Mouse (Mus musculus) CH12.LX (cell line): ENCODE measurements around the gene Cpb2. TPM values are rescaled to one million over a fixed set of nuclear protein-coding genes. Genes with fewer than 3 reads are reported as not detected.

ENCODE experiments used
- DNase-seq: peaks from one replicate; pipeline ENCODE4 v3.0.0-alpha.2; 2013; ENCODE audit errors: extremely low read depth
- H3K27ac ChIP-seq: 2 replicates; pipeline ENCODE4 v1.5.1; 2012; ENCODE audit warnings: low read depth, mild to moderate bottlenecking, control low read depth, moderate library complexity; ENCODE audit not compliant: insufficient read depth
- H3K27me3 ChIP-seq: replicated peaks from 2 replicates; pipeline ENCODE3; 2012; ENCODE audit warnings: inconsistent platforms
- H3K36me3 ChIP-seq, 2 experiments: replicated peaks in 1 of 2; 2 replicates each; pipeline versions ENCODE3 to v1.6.1; 2012; ENCODE audit warnings: inconsistent platforms in 1 of 2, low read length in 1 of 2, mild to moderate bottlenecking in 1 of 2, mixed read lengths in 1 of 2, moderate library complexity in 1 of 2; ENCODE audit not compliant: control insufficient read depth in 1 of 2, insufficient read depth in 1 of 2
- H3K4me1 ChIP-seq, 2 experiments: 2 replicates each; pipeline ENCODE4 v1.6.1; 2012; ENCODE audit warnings: inconsistent platforms in 1 of 2, moderate library complexity in 1 of 2; ENCODE audit not compliant: insufficient read depth in 2 of 2, control insufficient read depth in 1 of 2
- H3K4me2 ChIP-seq: 2 replicates; pipeline ENCODE4 v1.6.1; 2012; ENCODE audit warnings: low read depth, mild to moderate bottlenecking, control low read depth; ENCODE audit not compliant: poor library complexity, insufficient read depth, severe bottlenecking
- H3K4me3 ChIP-seq, 3 experiments: fragments of 150-350 bp in 1 of 3; sonication (generic) in 1 of 3; replicated peaks in 1 of 3; 2 replicates each; pipeline versions ENCODE3 to v1.5.1; 2011 to 2012; ENCODE audit warnings: low read depth in 2 of 3, low read length in 2 of 3, mild to moderate bottlenecking in 2 of 3, moderate library complexity in 2 of 3, control low read depth in 1 of 3, improper control_type of control experiment in 1 of 3, inconsistent platforms in 1 of 3, mixed read lengths in 1 of 3; ENCODE audit not compliant: poor library complexity in 1 of 3
- H3K79me2 ChIP-seq: replicated peaks from 2 replicates; pipeline ENCODE4 v1.6.1; 2012; ENCODE audit warnings: mild to moderate bottlenecking, moderate library complexity; ENCODE audit not compliant: control insufficient read depth, poor library complexity, insufficient read depth, severe bottlenecking; ENCODE audit errors: extremely low read depth
- H3K9ac ChIP-seq: 2 replicates; pipeline ENCODE4 v1.6.1; 2012; ENCODE audit warnings: low read depth, mild to moderate bottlenecking, control low read depth, moderate library complexity; ENCODE audit not compliant: insufficient read depth
- H3K9me3 ChIP-seq: replicated peaks from 2 replicates; pipeline ENCODE3; 2012; ENCODE audit warnings: low read length, inconsistent platforms, mixed read lengths
- CHD1 ChIP-seq: IDR thresholded peaks from 2 replicates; pipeline ENCODE4 v1.6.1; 2012; ENCODE audit warnings: low read depth, low read length, improper control_type of control experiment, inconsistent platforms
- CHD2 ChIP-seq: IDR thresholded peaks from 2 replicates; pipeline ENCODE4 v1.6.1; 2011; ENCODE audit warnings: low read length, improper control_type of control experiment
- CTCF ChIP-seq, 2 experiments: IDR thresholded peaks in 1 of 2; conservative IDR thresholded peaks in 1 of 2; 2 replicates each; pipeline ENCODE4 v1.5.1; 2011 to 2012; ENCODE audit warnings: low read depth in 2 of 2, low read length in 2 of 2, improper control_type of control experiment in 1 of 2, inconsistent platforms in 1 of 2, mild to moderate bottlenecking in 1 of 2, moderate library complexity in 1 of 2
- ELF1 ChIP-seq: IDR thresholded peaks from 2 replicates; pipeline ENCODE4 v1.6.1; 2014; ENCODE audit warnings: low read depth, mild to moderate bottlenecking, inconsistent platforms, low read length, improper control_type of control experiment
- ETS1 ChIP-seq: conservative IDR thresholded peaks from 2 replicates; pipeline ENCODE4 v1.6.1; 2012; ENCODE audit warnings: low read depth, mild to moderate bottlenecking, inconsistent platforms, low read length, improper control_type of control experiment, moderate library complexity
- GABPA ChIP-seq: IDR thresholded peaks from 2 replicates; pipeline ENCODE4 v1.6.1; 2012; ENCODE audit warnings: low read depth, low read length, improper control_type of control experiment, inconsistent platforms; ENCODE audit not compliant: insufficient replicate concordance
- IRF4 ChIP-seq: IDR thresholded peaks from 2 replicates; pipeline ENCODE4 v1.6.1; 2014; ENCODE audit warnings: low read depth, mild to moderate bottlenecking, inconsistent platforms, low read length, improper control_type of control experiment
- KAT2A ChIP-seq: IDR thresholded peaks from 2 replicates; pipeline ENCODE4 v1.6.1; 2012; ENCODE audit warnings: low read length, improper control_type of control experiment, inconsistent platforms; ENCODE audit not compliant: insufficient replicate concordance
- MAX ChIP-seq: IDR thresholded peaks from 2 replicates; pipeline ENCODE4 v1.6.1; 2011; ENCODE audit warnings: low read length, improper control_type of control experiment
- MAZ ChIP-seq: IDR thresholded peaks from 2 replicates; pipeline ENCODE4 v1.6.1; 2012; ENCODE audit warnings: low read depth, mild to moderate bottlenecking, inconsistent platforms, low read length, improper control_type of control experiment, moderate library complexity
- MEF2A ChIP-seq: IDR thresholded peaks from 2 replicates; pipeline ENCODE4 v1.6.1; 2014; ENCODE audit warnings: low read depth, mild to moderate bottlenecking, inconsistent platforms, low read length, improper control_type of control experiment, borderline replicate concordance
- MXI1 ChIP-seq: IDR thresholded peaks from 2 replicates; pipeline ENCODE4 v1.6.1; 2011; ENCODE audit warnings: mild to moderate bottlenecking, low read depth, low read length, improper control_type of control experiment
- NELFE ChIP-seq: IDR thresholded peaks from 2 replicates; pipeline ENCODE4 v1.6.1; 2011; ENCODE audit warnings: low read depth, low read length, improper control_type of control experiment
- PAX5 ChIP-seq: IDR thresholded peaks from 2 replicates; pipeline ENCODE4 v1.6.1; 2012; ENCODE audit warnings: low read length, inconsistent platforms, mixed read lengths
- POLR2A ChIP-seq: IDR thresholded peaks from 2 replicates; pipeline ENCODE4 v1.6.1; 2011; ENCODE audit warnings: low read depth, mild to moderate bottlenecking, improper control_type of control experiment, low read length
- POLR2AphosphoS2 ChIP-seq: IDR thresholded peaks from 2 replicates; pipeline ENCODE4 v1.6.1; 2011; ENCODE audit warnings: low read depth, low read length, improper control_type of control experiment
- RAD21 ChIP-seq: IDR thresholded peaks from 2 replicates; pipeline ENCODE4 v1.6.1; 2011; ENCODE audit warnings: low read depth, mild to moderate bottlenecking, low read length, improper control_type of control experiment, moderate library complexity
- SMC3 ChIP-seq: IDR thresholded peaks from 2 replicates; pipeline ENCODE4 v1.6.1; 2011; ENCODE audit warnings: low read depth, low read length, improper control_type of control experiment
- TBP ChIP-seq: conservative IDR thresholded peaks from 2 replicates; pipeline ENCODE4 v1.6.1; 2011; ENCODE audit warnings: low read depth, low read length, improper control_type of control experiment
- TCF12 ChIP-seq: IDR thresholded peaks from 2 replicates; pipeline ENCODE4 v1.6.1; 2014; ENCODE audit warnings: low read depth, mild to moderate bottlenecking, inconsistent platforms, low read length, improper control_type of control experiment
- USF2 ChIP-seq: conservative IDR thresholded peaks from 2 replicates; pipeline ENCODE4 v1.6.1; 2011; ENCODE audit warnings: low read depth, low read length, improper control_type of control experiment
- ZC3H11A ChIP-seq: IDR thresholded peaks from 2 replicates; pipeline ENCODE4 v1.6.1; 2012; ENCODE audit warnings: low read depth, mild to moderate bottlenecking, inconsistent platforms, low read length, improper control_type of control experiment
- ZKSCAN1 ChIP-seq: IDR thresholded peaks from 2 replicates; pipeline ENCODE4 v1.6.1; 2012; ENCODE audit warnings: low read depth, inconsistent platforms, low read length, improper control_type of control experiment, borderline replicate concordance
- ZNF384 ChIP-seq: IDR thresholded peaks from 2 replicates; pipeline ENCODE4 v1.6.1; 2012; ENCODE audit warnings: low read depth, low read length, improper control_type of control experiment, inconsistent platforms
- dilution Hi-C: fragments of 300-500 bp; cut with MboI; formaldehyde crosslinking; loops from 2 replicates; pipeline ENCODE4 v1.14.3; 2020; ENCODE audit warnings: low sequenced_read_pairs; ENCODE audit not compliant: extremely low pct_unique_long_range_greater_than_20kb, extremely low pct_ligation_motif_present
- in situ Hi-C: fragments of 300-500 bp; cut with MboI; formaldehyde crosslinking; loops from 3 replicates; pipeline ENCODE4 v1.14.3; 2019; ENCODE audit warnings: low sequenced_read_pairs, low pct_ligation_motif_present, low pct_unique_long_range_greater_than_20kb, mixed read lengths
- polyA plus RNA-seq: library from polyadenylated mRNA; unstranded; fragments of >175 nt; gene quantifications from 2 replicates; pipeline ENCODE4 v1.2.1, GENCODE M21; 2012; ENCODE audit warnings: low read depth; ENCODE audit not compliant: insufficient read length
- total RNA-seq, 2 experiments: library from RNA; depleted of rRNA; stranded (reverse); fragments of 300-350 nt in 1 of 2; fragments of >200 nt in 1 of 2; gene quantifications; 2 replicates each; pipeline ENCODE4 v1.2.3; 2012 to 2014

The Cpb2 gene
- total and polyA plus RNA-seq, 3 experiments, result not detected

DNA sequence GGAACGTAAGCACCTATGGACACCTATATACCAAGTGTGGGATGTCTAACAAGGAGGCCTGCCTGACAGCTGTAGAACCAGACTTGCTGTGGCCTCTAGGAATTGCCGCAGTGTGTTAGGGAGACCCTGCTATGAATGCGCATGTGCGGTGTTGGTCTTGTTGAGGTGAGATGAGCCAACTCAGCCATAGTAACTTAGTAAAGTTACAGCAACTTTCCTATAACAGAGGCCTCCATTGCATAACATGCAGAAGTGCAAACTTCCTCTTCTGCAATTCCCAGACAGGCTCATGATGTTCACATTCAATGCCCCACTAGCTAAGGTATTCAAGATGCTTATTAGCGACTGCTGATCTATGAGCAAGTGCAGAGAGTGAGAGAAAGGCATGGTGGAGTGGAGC, 46.6 kb upstream of the Cpb2 start:
- no peak overlapping the region for H3K4me3 ChIP-seq
- no peaks in the 10 kb centered on the region for H3K27me3 ChIP-seq
- dilution Hi-C loops, result no loop called here
- in situ Hi-C loops, result loop anchor here (10.0 kb wide), 1 partner anchor 141 kb away; no protein-coding TSS in a partner anchor
- H3K36me3 ChIP-seq, result peaks cover 23 to 78% of the 10 kb centered on the region in 2 experiments
- peak overlapping the region; percentile 11; the same call in 1 of the 2 replicates for H3K27ac ChIP-seq
- no peak overlapping the region for H3K9ac ChIP-seq
- no peak overlapping the region for H3K4me2 ChIP-seq
- no peaks in the 10 kb centered on the region for H3K9me3 ChIP-seq
- no peak for DNase-seq
- no peak for TF ChIP-seq IRF4
- TF ChIP-seq MAZ, result no peak
- TF ChIP-seq POLR2A, result no peak
- TF ChIP-seq CHD1, result no peak
- no peak for TF ChIP-seq USF2
- TF ChIP-seq POLR2AphosphoS2, result no peak
- no peak for TF ChIP-seq TBP
- no peak for TF ChIP-seq MEF2A
- TF ChIP-seq NELFE, result no peak
- no peak for TF ChIP-seq ZNF384
- no peak for TF ChIP-seq GABPA
- no peak for TF ChIP-seq CTCF (conservative IDR thresholded peaks at IDR 0.05 in 1 of 2, IDR thresholded peaks at IDR 0.05 in 1 of 2; ENCODE audit: low read depth in 2 of 2, low read length in 2 of 2)
- no peak for TF ChIP-seq PAX5
- no peak for TF ChIP-seq TCF12
- TF ChIP-seq MXI1, result no peak
- no peak for TF ChIP-seq ETS1
- no peak for TF ChIP-seq ELF1
- no peak for TF ChIP-seq MAX
- H3K4me1 ChIP-seq, result peaks cover 22 to 78% of the 10 kb centered on the region in 2 experiments
- H3K79me2 ChIP-seq, result peaks cover 69% of the 10 kb centered on the region

DNA sequence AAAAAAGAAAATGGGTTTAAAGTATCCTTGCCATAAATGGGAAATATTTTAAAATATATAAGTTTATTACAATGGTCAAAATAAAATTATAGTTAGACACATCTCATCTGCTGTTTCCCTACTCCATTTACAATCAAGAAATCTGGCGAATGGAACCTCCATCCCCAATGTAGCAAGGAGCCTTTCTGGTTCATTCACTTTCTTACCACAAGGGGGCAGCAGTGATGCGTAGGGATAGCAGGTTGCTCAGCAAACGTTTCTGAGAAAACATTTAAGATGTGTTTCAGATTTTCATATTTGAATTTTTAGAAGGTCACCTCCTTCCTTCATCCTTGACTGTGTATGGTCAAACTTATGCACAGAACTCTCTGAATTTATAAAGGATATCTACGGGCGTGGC, 45.1 kb upstream of the Cpb2 start:
- in situ Hi-C loops, result loop anchor here (10.0 kb wide), 1 partner anchor 142 kb away; no protein-coding TSS in a partner anchor

More for the DNA sequence above, 45.1 kb upstream of the Cpb2 start:
- Histone ChIP-seq H3K79me2 (peaks cover 54% of the 10 kb centered on the region), H3K4me3 (no peak overlapping the region), H3K4me1 (peaks cover 22 to 63% of the 10 kb centered on the region in 2 experiments), H3K27ac (no peak overlapping the region), H3K9me3 (no peaks in the 10 kb centered on the region), H3K9ac (no peak overlapping the region), H3K4me2 (no peak overlapping the region), H3K36me3 (peaks cover 35 to 85% of the 10 kb centered on the region in 2 experiments), H3K27me3 (no peaks in the 10 kb centered on the region)
- TF ChIP-seq CHD2 (no peak), ETS1 (no peak), PAX5 (no peak), CTCF (conservative IDR thresholded peaks at IDR 0.05 in 1 of 2, IDR thresholded peaks at IDR 0.05 in 1 of 2; ENCODE audit: low read depth in 2 of 2, low read length in 2 of 2) (peak; percentile 83 to 88), TCF12 (no peak), ZC3H11A (peak; percentile 27), POLR2A (0 out of 2 replicates have a peak, but pooled peaks have one; percentile 23), MXI1 (no peak), ZKSCAN1 (no peak), KAT2A (no peak), GABPA (no peak), SMC3 (peak; percentile 84), RAD21 (peak; percentile 63)
- peak; percentile 79 for DNase-seq
- dilution Hi-C loops, result no loop called here
